Mouse (Mus musculus) left cerebral cortex, adult 2 months (tissue): ENCODE measurements around the gene Entpd5. TPM values are rescaled to one million over a fixed set of nuclear protein-coding genes. Genes with fewer than 3 reads are reported as not detected.

Experiments
- DNase-seq, 2 experiments: peaks; one replicate each; pipeline ENCODE4 v3.0.0; 2021 to 2022; ENCODE audit warnings: low spot score in 2 of 2, mixed read lengths in 1 of 2; ENCODE audit errors: extremely low spot score in 1 of 2
- H3K27ac ChIP-seq: fragments of 200-600 bp; 2 replicates; pipeline ENCODE4 v1.8.1; 2022
- H3K4me3 ChIP-seq: fragments of 200-600 bp; 2 replicates; pipeline ENCODE4 v1.8.1; 2022
- CTCF ChIP-seq: fragments of 200-600 bp; IDR thresholded peaks from 2 replicates; pipeline ENCODE4 v1.8.1; 2022; ENCODE audit warnings: antibody characterized with exemption, mild to moderate bottlenecking, moderate library complexity
- intact Hi-C: fragments of 180-260 bp; cut with DNase I; formaldehyde crosslinking; loops from one replicate; pipeline ENCODE4 v1.15.1; 2025
- long read RNA-seq, 2 experiments: library from polyadenylated mRNA; stranded (forward); transcript quantifications; one replicate each; pipeline ENCODE4 v2.0.0; 2021; ENCODE audit warnings: borderline mapping rate in 2 of 2
- total RNA-seq, 2 experiments: library from RNA; stranded (reverse); gene quantifications; 2 replicates each; pipeline ENCODE4 v1.2.3; 2021

The Entpd5 gene
- 10 to 100 TPM; 21.8 to 23.9 TPM for total RNA-seq
- long read RNA-seq, experiment 1, full-length matches to known transcripts: 30 of 40 reads
- long read RNA-seq, experiment 1, partial matches to known transcripts: 1 of 40 reads
- long read RNA-seq, experiment 1, other reads (novel, unspliced or antisense): 9 of 40 reads
- long read RNA-seq, experiment 2, full-length matches to known transcripts: 10 of 19 reads
- long read RNA-seq, experiment 2, partial matches to known transcripts: 3 of 19 reads
- long read RNA-seq, experiment 2, other reads (novel, unspliced or antisense): 6 of 19 reads

DNA sequence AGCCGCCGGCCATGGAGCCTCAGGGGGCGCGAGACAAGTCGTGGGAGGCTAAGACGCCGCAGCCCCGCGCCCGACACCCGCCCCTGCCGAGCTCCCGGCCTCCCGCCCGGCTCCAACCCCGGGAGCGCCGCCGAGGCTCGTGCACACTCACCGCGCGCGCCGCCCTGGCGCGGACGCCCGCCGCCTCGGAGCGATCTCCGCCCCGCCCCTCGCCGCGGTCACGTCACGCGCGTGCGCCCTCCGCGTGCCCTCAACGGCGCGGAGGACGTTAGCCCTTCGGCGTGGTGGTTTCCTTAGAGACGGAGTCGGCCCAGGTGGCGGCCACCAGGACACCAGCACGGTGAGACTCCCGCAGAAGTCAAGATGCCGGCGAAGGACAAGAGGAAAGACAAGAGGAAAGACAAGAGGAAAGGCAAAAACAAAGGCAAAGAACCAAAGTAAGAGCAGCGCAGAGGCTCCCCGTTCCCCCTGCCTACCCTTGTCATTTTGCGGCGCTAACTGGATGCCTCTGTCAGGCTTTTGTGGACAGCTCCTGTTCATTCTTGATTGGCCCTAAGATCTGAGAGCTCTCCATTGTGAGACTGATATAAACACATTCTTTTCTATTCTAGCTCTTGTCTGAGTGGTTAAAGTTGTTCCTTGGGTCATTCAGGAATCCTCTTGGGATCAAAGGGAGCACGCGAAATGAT, at the start of gene Entpd5, which contains the start of gene Bbof1:
Gene Entpd5 (minus strand): TSS at position 211 of the 689 bp plus-strand sequence.
Gene Bbof1 (plus strand): TSS at position 253 of the 689 bp plus-strand sequence.
- H3K27ac ChIP-seq: peak within 1 kb of the TSS; percentile 94
- TF ChIP-seq CTCF: no peak; the same call in 1 of the 2 replicates
- H3K4me3 ChIP-seq: peak within 1 kb of the TSS; percentile 67
- DNase-seq: peak; percentile 93 to 96
- intact Hi-C loops: loop anchor here (5.0 kb wide), 1 partner anchor 92 kb away; the partner anchor contains the start of gene Zfp410

DNA sequence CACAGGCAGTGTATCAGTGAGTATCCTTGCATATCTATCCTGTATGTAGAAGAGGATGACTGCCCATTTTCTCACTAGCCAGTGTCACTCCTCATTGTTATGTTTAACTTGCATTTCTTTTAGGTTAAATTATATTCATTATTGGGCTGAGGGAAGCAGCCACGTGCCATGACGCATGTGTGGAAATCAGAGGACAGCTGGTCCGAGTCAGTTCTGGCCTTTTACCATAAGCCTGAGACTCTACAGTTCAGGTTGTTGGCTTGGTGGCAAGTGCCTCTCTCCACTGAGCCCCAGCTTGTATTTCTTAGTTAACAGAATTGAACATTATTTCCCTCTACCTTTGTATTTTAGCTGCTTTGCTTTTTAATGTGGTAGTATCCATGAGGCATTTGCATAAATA, 48.1 kb upstream of the Entpd5 start:
- DNase-seq: no peak
- Histone ChIP-seq H3K4me3 (no peak overlapping the region), H3K27ac (no peak overlapping the region)
- no peak for TF ChIP-seq CTCF
- intact Hi-C loops: no loop called here

DNA sequence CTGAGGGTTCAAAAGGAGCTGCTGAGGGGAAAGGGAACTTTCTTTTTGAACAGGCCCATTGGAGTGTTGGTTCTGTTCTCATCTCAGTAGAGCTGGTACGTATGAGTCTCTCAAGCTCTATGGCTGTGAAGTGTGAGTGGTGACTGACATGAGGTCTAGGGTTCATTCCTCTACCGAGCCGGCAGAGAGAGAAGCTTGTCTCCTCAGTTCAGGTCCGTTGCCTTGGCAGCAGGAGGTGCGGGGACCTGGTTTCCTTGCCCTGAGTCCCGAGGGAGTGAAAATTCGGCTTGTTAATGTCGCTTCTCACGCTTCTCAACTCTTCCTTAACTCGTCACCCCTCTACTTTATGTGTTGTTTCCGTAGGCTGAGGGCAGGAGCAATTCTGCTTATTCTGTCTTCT, 43.0 kb upstream of the Entpd5 start:
- peak overlapping the region; percentile 78 for H3K27ac ChIP-seq
- DNase-seq: peak in 1 of 2 experiments; percentile 9
- intact Hi-C loops: no loop called here
- TF ChIP-seq CTCF: no peak
- H3K4me3 ChIP-seq: peak overlapping the region; percentile 91

DNA sequence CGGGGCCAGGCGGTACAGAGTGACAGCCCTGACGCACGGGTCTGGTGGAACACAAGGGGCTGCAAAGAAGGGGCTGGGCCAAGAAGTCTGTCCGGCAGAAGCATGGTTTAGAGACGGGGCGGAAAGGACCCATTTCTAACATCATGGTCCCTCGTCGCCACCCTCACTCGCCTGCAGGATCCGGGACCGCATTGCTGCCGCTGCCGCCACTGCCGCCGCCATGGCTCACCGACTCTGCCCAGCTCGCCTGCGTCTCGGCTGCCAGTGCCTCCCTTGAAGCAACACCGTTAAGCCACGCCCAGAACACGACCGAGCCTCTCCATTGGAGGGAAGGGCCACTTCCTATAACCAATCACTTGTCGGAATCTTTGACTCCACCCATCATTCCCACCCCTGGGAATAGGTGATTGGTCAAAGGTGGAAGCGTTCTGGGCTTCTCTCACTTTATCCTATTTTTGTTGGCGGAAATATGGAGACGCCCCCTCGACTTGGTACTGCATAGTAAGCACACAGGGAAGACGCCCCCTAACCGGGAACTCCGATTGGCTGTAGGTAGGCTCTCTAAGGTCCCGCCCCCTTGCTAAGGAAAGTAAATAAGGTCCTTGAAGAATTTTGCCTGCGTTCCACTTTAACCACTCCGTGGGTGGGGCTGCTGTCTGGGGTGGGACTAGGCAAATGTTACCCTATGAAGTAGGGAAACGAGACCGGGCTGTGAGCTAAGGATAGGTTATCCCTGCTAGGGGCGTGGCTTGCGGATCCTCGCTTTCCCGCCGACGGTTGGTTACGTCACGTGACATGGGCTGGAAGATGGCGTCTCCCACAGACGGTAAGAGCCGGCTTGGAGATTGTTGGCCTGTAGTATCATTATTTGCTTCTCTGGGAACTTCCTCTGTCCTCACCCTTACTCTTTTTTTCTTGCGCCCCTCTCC, 42.2 kb upstream of the Entpd5 start, which contains the start of the genes Aldh6a1 and Lin52:
Gene Aldh6a1 (minus strand): TSS at position 287 of the 929 bp plus-strand sequence.
Gene Lin52 (plus strand): TSS at position 705 of the 929 bp plus-strand sequence.
- TF ChIP-seq CTCF: no peak
- peak; percentile 93 to 96 for DNase-seq
- H3K27ac ChIP-seq: peak within 1 kb of the TSS; percentile 91
- H3K4me3 ChIP-seq: peak within 1 kb of the TSS; percentile 91
- intact Hi-C loops: no loop called here

DNA sequence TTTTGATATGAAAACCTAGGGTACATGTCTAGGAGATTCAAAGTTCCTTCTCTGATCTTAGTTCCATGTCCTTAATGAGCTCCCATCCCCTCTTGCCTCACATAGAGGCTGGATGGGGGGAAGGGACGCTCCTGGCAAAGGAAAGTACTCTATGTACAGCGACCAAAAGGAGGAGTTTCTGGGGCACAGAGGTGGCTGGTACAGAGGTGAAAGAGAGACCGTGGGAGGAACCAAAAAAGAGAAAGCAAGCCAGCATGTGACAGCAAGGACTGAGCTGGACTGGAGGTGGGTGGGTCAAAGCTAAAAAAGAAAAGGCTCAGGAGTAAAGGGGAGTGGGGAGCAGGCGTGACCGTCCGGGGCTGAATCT, 41.5 kb upstream of the Entpd5 start:
- no peak for TF ChIP-seq CTCF
- Histone ChIP-seq H3K27ac (peak overlapping the region; percentile 91), H3K4me3 (peak overlapping the region; percentile 91)
- intact Hi-C loops: no loop called here
- peak in 1 of 2 experiments; percentile 11 for DNase-seq

- DNase-seq: no peak
- intact Hi-C loops: no loop called here
- Histone ChIP-seq H3K27ac (peak overlapping the region; percentile 91), H3K4me3 (peak overlapping the region; percentile 91)
- no peak for TF ChIP-seq CTCF
These were observed 41.1 kb upstream of the Entpd5 start for GRCm38 (mm10) chr12:84449887-84450286.

GRCm38 (mm10) chr12:84448181-84448580, 39.4 kb upstream of the Entpd5 start:
- no peak for TF ChIP-seq CTCF
- DNase-seq: no peak
- no peak overlapping the region for H3K4me3 ChIP-seq
- H3K27ac ChIP-seq: no peak overlapping the region
- intact Hi-C loops: no loop called here

DNA sequence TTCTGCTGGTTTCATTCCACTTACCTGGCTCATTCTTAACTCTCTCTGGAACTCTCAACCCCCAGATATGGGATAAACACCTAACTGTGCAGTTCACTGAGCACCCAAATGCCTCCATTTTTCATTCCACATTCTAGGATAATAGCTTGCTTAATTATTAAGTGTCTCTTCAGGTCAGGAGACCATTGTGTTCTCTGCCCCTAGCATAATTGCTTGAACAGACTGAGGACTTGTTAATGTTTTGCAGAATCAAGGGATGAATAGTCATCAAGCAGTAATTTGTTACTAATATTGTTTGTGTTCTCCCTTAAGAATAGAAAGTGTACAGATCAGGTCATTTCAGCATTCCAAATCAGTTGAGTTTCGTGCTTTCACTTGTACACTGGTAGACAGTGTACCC, 38.6 kb upstream of the Entpd5 start:
- Histone ChIP-seq H3K27ac (no peak overlapping the region), H3K4me3 (no peak overlapping the region)
- no peak for DNase-seq
- no peak for TF ChIP-seq CTCF
- intact Hi-C loops: no loop called here

DNA sequence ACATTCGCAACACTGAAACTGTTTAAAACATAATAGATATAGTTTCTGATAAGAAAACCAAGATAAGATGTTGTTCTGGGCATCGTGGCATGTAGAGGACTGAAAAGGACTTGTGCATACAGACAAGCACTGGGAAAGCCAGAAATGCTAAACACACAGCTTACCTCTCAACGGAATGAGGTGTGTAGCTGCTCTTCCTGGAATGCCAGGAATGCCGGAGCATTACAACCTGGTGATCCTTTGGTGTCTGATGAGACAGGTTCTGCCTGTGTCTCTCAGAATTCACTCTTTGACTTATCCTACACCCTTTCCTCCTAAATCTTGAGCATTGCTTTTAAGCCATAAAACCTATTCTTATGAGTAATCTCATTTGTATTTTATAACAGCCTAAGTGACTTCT, 33.7 kb upstream of the Entpd5 start:
- Histone ChIP-seq H3K4me3 (no peak overlapping the region), H3K27ac (no peak overlapping the region)
- no peak for TF ChIP-seq CTCF
- DNase-seq: no peak
- intact Hi-C loops: no loop called here

DNA sequence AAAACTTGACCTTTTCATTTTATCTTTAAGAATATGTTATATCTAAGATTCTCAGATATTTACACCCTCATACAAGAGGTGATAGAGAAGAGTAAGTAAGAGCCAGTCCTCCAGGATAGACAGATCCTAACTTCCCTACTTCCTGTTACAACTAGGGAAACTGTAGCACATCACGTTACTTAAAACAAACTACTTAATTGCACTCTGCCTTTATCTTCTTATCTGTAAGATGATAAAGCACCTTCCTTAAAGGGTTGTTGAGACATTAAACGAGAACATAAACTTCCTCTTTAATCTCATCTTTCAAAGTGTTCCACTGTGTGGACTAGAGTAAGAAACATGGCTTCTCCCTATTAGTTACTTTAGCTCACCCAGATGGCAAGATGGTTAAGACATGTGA, 29.9 kb upstream of the Entpd5 start:
- DNase-seq: no peak
- intact Hi-C loops: no loop called here
- Histone ChIP-seq H3K4me3 (no peak overlapping the region), H3K27ac (no peak overlapping the region)
- no peak for TF ChIP-seq CTCF

DNA sequence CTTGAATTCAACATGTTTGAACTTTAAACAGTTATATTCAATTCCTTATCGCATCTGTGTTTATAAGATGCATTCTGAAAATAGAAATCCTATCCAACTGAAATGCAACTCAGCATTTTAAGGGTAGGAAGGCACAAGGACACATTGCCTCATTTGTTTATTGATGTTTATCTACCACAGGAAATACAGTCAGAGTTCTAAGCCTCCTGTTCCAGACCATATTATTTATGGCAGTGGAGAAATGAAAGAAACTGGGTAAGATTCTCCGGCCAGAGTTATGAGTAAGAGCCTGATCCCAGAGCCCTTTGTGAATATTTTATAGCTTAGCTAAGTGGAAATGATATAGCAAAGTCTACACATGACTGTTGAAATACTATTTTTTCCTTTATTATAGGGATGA, 21.0 kb upstream of the Entpd5 start:
- intact Hi-C loops: no loop called here
- Histone ChIP-seq H3K27ac (no peak overlapping the region), H3K4me3 (no peak overlapping the region)
- TF ChIP-seq CTCF: no peak
- no peak for DNase-seq

DNA sequence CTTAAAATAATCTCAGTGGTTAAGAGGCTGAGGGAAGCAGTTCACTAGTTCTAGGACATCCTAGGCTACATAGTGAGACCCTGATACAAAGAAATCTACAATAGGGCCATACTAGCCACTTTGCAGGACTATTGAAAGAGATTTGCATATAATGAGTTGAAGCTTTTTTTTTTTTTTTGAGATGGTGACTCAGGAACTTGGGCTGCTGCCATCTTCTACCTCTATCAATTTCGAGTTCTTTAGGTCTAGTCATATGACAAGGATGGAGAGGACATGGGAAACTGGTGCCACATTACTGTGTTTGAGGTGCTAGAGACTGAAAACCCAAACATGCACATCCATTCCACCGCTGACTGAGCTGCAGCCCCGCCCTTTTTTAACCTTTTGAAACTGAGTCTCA, 15.2 kb upstream of the Entpd5 start:
- DNase-seq: no peak
- intact Hi-C loops: no loop called here
- Histone ChIP-seq H3K4me3 (no peak overlapping the region), H3K27ac (no peak overlapping the region)
- no peak for TF ChIP-seq CTCF
